Mouse (Mus musculus): ENCODE measurements at regions not wholly inside any gene's neighbourhood (a gene's known extent, or its start where the extent isn't known, plus 50 kb on each side); places are given as distances from the start of the nearest gene placed in this dataset.
"Not testable (repeated sequence)": the region's sequence is repeated elsewhere in the genome, so short reads cannot be mapped to it uniquely, and the experiment has no call there.

- no peak for DNase-seq
These were observed 188.2 kb upstream of the Serp2 start for GRCm38 (mm10) chr14:76744674-76745433.

- no peak for DNase-seq
These were observed 185.6 kb upstream of the Serp2 start for GRCm38 (mm10) chr14:76742297-76742696.

GRCm38 (mm10) chr14:76739836-76740597 is 183.3 kb upstream of the Serp2 start:
- DNase-seq, result peak; percentile 77

- DNase-seq, result no peak
These were observed 179.3 kb upstream of the Serp2 start for GRCm38 (mm10) chr14:76735997-76736396.

- DNase-seq, result no peak
These were observed 178.4 kb upstream of the Serp2 start for GRCm38 (mm10) chr14:76735107-76735506.

- DNase-seq, result no peak
These were observed 176.7 kb upstream of the Serp2 start for GRCm38 (mm10) chr14:76733258-76733823.

GRCm38 (mm10) chr14:76731096-76731986 is 174.7 kb upstream of the Serp2 start:
- no peak for DNase-seq

- DNase-seq, result no peak
These were observed 169.2 kb upstream of the Serp2 start for GRCm38 (mm10) chr14:76725844-76726243.

GRCm38 (mm10) chr14:76725231-76725630 is 168.5 kb upstream of the Serp2 start:
- DNase-seq, result not testable (repeated sequence)

GRCm38 (mm10) chr14:76724826-76725225 is 168.1 kb upstream of the Serp2 start:
- no peak for DNase-seq

- no peak for DNase-seq
These were observed 167.7 kb upstream of the Serp2 start for GRCm38 (mm10) chr14:76724395-76724794.

GRCm38 (mm10) chr14:76723551-76723950 is 166.9 kb upstream of the Serp2 start:
- no peak for DNase-seq

GRCm38 (mm10) chr14:76722297-76722696 is 165.6 kb upstream of the Serp2 start:
- DNase-seq, result no peak

GRCm38 (mm10) chr14:76721751-76722150 is 165.1 kb upstream of the Serp2 start:
- no peak for DNase-seq

GRCm38 (mm10) chr14:76717081-76717480 is 160.4 kb upstream of the Serp2 start:
- DNase-seq, result no peak

GRCm38 (mm10) chr14:76714727-76715126 is 158.0 kb upstream of the Serp2 start:
- no peak for DNase-seq

- no peak for DNase-seq
These were observed 157.3 kb upstream of the Serp2 start for GRCm38 (mm10) chr14:76713946-76714345.

GRCm38 (mm10) chr14:76708728-76709127 is 152.0 kb upstream of the Serp2 start:
- no peak for DNase-seq

- no peak for DNase-seq
These were observed 146.7 kb upstream of the Serp2 start for GRCm38 (mm10) chr14:76703373-76703764.

- DNase-seq, result no peak
These were observed 146.2 kb upstream of the Serp2 start for GRCm38 (mm10) chr14:76702709-76703372.

- no peak for DNase-seq
These were observed 145.4 kb upstream of the Serp2 start for GRCm38 (mm10) chr14:76701911-76702708.

All from cerebellum, adult 11 months (tissue).